Mouse (Mus musculus): ENCODE measurements around the gene Fam131a.

- no peak for TF ChIP-seq CTCF (IDR thresholded peaks at IDR 0.05; ENCODE audit: low read depth, low read length)
- TF ChIP-seq POLR2A (IDR thresholded peaks at IDR 0.05; ENCODE audit: insufficient read depth, low read length): no peak
These were observed 21.2 kb upstream of the Fam131a start for GRCm38 (mm10) chr16:20671886-20672285.
